8 mouse cellular contexts compared by ENCODE assay signal in genomic region chr14:84445503-84446410, GRCm38 (mm10). TPM values are rescaled to one million over a fixed set of nuclear protein-coding genes. Genes with fewer than 3 reads are reported as not detected.
DNase-seq lines count a peak whose midpoint lies in the region; ATAC-seq and TF ChIP-seq lines count a peak whose summit lies in the region.

No protein-coding gene starts in this region.

- peak overlapping the region; percentile 84 for H3K27ac ChIP-seq in forebrain, postnatal 0 days (ENCODE audit: low read depth, low read length)
- peak overlapping the region; percentile 78 for H3K27ac ChIP-seq in hindbrain, embryonic 10.5 days
- no peak overlapping the region for H3K27ac ChIP-seq in thymus, adult 2 months (ENCODE audit: control insufficient read depth, insufficient read depth, low read length)

- peaks cover 4% of the 10 kb centered on the region; the same call in 1 of the 2 replicates for H3K4me1 ChIP-seq in forebrain, postnatal 0 days (ENCODE audit: insufficient read depth)
- peaks cover 40% of the 10 kb centered on the region for H3K4me1 ChIP-seq in hindbrain, embryonic 10.5 days (replicated peaks)
- H3K4me1 ChIP-seq in thymus, adult 2 months (replicated peaks; ENCODE audit: control insufficient read depth, insufficient read depth, low read length), result peaks cover 9% of the 10 kb centered on the region

- WGBS in forebrain, postnatal 0 days, result under 1% methylated on average over 59 of the region's 59 CpGs
- WGBS in hindbrain, embryonic 10.5 days, result under 1% methylated on average over 59 of the region's 59 CpGs
- WGBS in thymus, adult 2 months, result 4% methylated on average over 59 of the region's 59 CpGs

- no peaks in the 10 kb centered on the region for H3K27me3 ChIP-seq in forebrain, postnatal 0 days (ENCODE audit: insufficient read depth, low read length)
- peaks cover 41% of the 10 kb centered on the region for H3K27me3 ChIP-seq in hindbrain, embryonic 10.5 days (ENCODE audit: insufficient read depth, poor library complexity, severe bottlenecking)
- H3K27me3 ChIP-seq in thymus, adult 2 months (ENCODE audit: control insufficient read depth, insufficient read depth, low read length), result peaks cover 13% of the 10 kb centered on the region; the same call in 1 of the 2 replicates

- H3K4me2 ChIP-seq in forebrain, postnatal 0 days (ENCODE audit: low read depth), result peak overlapping the region; percentile 74

- H3K9ac ChIP-seq in forebrain, postnatal 0 days, result peak overlapping the region; percentile 67

- H3K4me3 ChIP-seq in forebrain, postnatal 0 days (ENCODE audit: low read depth, low read length), result peak overlapping the region; percentile 57
- H3K4me3 ChIP-seq in hindbrain, embryonic 10.5 days, result peak overlapping the region; percentile 69
- no peak overlapping the region for H3K4me3 ChIP-seq in thymus, adult 2 months (ENCODE audit: control insufficient read depth, insufficient read depth, low read length)

- TF ChIP-seq CTCF in brain, embryonic 14.5 days (IDR thresholded peaks at IDR 0.05; ENCODE audit: borderline replicate concordance, extremely low read depth, insufficient read depth, insufficient read length), result no peak; the same call in 1 of the 2 replicates
- TF ChIP-seq CTCF in forebrain, postnatal 0 days (IDR thresholded peaks at IDR 0.05; ENCODE audit: low read depth), result peak; percentile 46
- TF ChIP-seq CTCF in thymus, adult 2 months (IDR thresholded peaks at IDR 0.05; ENCODE audit: borderline replicate concordance, control insufficient read depth, extremely low read depth, insufficient read depth, low read length, poor library complexity), result no peak

- no peaks in the 10 kb centered on the region for H3K9me3 ChIP-seq in forebrain, postnatal 0 days (ENCODE audit: low read length)
- H3K9me3 ChIP-seq in hindbrain, embryonic 10.5 days, result no peaks in the 10 kb centered on the region

- DNase-seq in Muller cell, postnatal 12 days (ENCODE audit: inconsistent ontology term), result peak; percentile 74
- peak; percentile 83 for DNase-seq in brain, embryonic 14.5 days (ENCODE audit: low read depth)
- DNase-seq in forebrain, postnatal 0 days, result peak; percentile 85
- peak; percentile 70 for DNase-seq in hindbrain, embryonic 10.5 days (ENCODE audit: low spot score)
- DNase-seq in layer of hippocampus, adult 9-11 months, result peak; percentile 42
- DNase-seq in lung, postnatal 10 days, result peak; percentile 42
- peak; percentile 59 for DNase-seq in right cerebral cortex, postnatal 4 days
- no peak for DNase-seq in thymus, adult 2 months

- ATAC-seq in forebrain, postnatal 0 days, result peak; percentile 34; the same call in 1 of the 2 replicates

- no peaks in the 10 kb centered on the region for H3K36me3 ChIP-seq in forebrain, postnatal 0 days (ENCODE audit: insufficient read depth)
- no peaks in the 10 kb centered on the region for H3K36me3 ChIP-seq in hindbrain, embryonic 10.5 days
- H3K36me3 ChIP-seq in thymus, adult 2 months (ENCODE audit: control insufficient read depth, insufficient read depth, low read length), result no peaks in the 10 kb centered on the region

- TF ChIP-seq POLR2A in brain, embryonic 14.5 days (IDR thresholded peaks at IDR 0.05; ENCODE audit: borderline replicate concordance, extremely low read depth, insufficient read depth, insufficient read length, poor library complexity, severe bottlenecking), result no peak
- TF ChIP-seq POLR2A in thymus, adult 2 months (IDR thresholded peaks at IDR 0.05; ENCODE audit: control insufficient read depth, extremely low read depth, insufficient read depth, low read length, poor library complexity), result no peak

RNA-seq across cellular contexts. Expression of gene Pcdh17, which starts 2.4 kb away (rescaled TPM):
- polyA plus RNA-seq in brain, embryonic 14.5 days (2012; rRNA removed), result 10.1 and 20.3 TPM in 2 replicates
- total RNA-seq in forebrain, postnatal 0 days (2014; rRNA removed), result 36.9 and 57.3 TPM in 2 replicates
- polyA plus RNA-seq in forebrain, postnatal 0 days (2015; fragmentation: Nextera tagmentation; extraction: Ambion mirVana), result 10.9 and 23.8 TPM in 2 replicates
- polyA plus RNA-seq in hindbrain, embryonic 10.5 days (2016; fragmentation: Nextera tagmentation; extraction: Ambion mirVana), result 4.5 and 6.8 TPM in 2 replicates
- polyA plus RNA-seq in thymus, adult 2 months (2012; rRNA removed), result 0.63 and 0.70 TPM in 2 replicates
